Mouse (Mus musculus) MEL (cell line): ENCODE data around the gene Tnfrsf26. TPM values are rescaled to one million over a fixed set of nuclear protein-coding genes. Genes with fewer than 3 reads are reported as not detected.

Source experiments
- DNase-seq: peaks from one replicate; pipeline ENCODE4 v3.0.0; 2011; ENCODE audit warnings: low read depth, low spot score
- H3K27ac ChIP-seq: 2 replicates; pipeline ENCODE4 v1.5.1; 2012; ENCODE audit warnings: low read depth, mild to moderate bottlenecking, control low read depth, low read length, moderate library complexity; ENCODE audit not compliant: control insufficient read depth
- H3K27me3 ChIP-seq, 2 experiments: fragments of 150-350 bp in 1 of 2; sonication (generic) in 1 of 2; 2 replicates each; pipeline ENCODE4 v1.6.1; 2012; ENCODE audit warnings: low read length in 2 of 2, mild to moderate bottlenecking in 2 of 2, improper control_type of control experiment in 1 of 2, moderate library complexity in 1 of 2; ENCODE audit not compliant: insufficient read depth in 2 of 2, control insufficient read depth in 1 of 2
- H3K36me3 ChIP-seq, 2 experiments: 2 replicates each; pipeline ENCODE4 v1.6.1; 2012 to 2014; ENCODE audit warnings: low read length in 2 of 2, improper control_type of control experiment in 1 of 2, inconsistent platforms in 1 of 2, mild to moderate bottlenecking in 1 of 2; ENCODE audit not compliant: insufficient read depth in 2 of 2, control insufficient read depth in 1 of 2
- H3K4me1 ChIP-seq, 2 experiments: fragments of 150-350 bp in 1 of 2; sonication (generic) in 1 of 2; 2 replicates each; pipeline ENCODE4 v1.6.1; 2012; ENCODE audit warnings: low read length in 2 of 2, improper control_type of control experiment in 1 of 2, mild to moderate bottlenecking in 1 of 2; ENCODE audit not compliant: insufficient read depth in 2 of 2, control insufficient read depth in 1 of 2
- H3K4me3 ChIP-seq, 2 experiments: fragments of 150-350 bp in 1 of 2; sonication (generic) in 1 of 2; 2 replicates each; pipeline ENCODE4 v1.5.1; 2012; ENCODE audit warnings: low read depth in 2 of 2, low read length in 2 of 2, mild to moderate bottlenecking in 2 of 2, moderate library complexity in 2 of 2, control low read depth in 1 of 2, improper control_type of control experiment in 1 of 2; ENCODE audit not compliant: control insufficient read depth in 1 of 2, insufficient read depth in 1 of 2
- H3K79me2 ChIP-seq: 2 replicates; pipeline ENCODE4 v1.6.1; 2012; ENCODE audit warnings: mild to moderate bottlenecking, low read length, moderate library complexity; ENCODE audit not compliant: control insufficient read depth, poor library complexity, insufficient read depth
- H3K9ac ChIP-seq: 2 replicates; pipeline ENCODE4 v1.6.1; 2012; ENCODE audit warnings: low read depth, mild to moderate bottlenecking, control low read depth, low read length, moderate library complexity; ENCODE audit not compliant: control insufficient read depth, poor library complexity, severe bottlenecking
- H3K9me3 ChIP-seq: fragments of 150-350 bp; sonication (generic); replicated peaks from 2 replicates; pipeline ENCODE4 v1.6.1; 2012; ENCODE audit warnings: mild to moderate bottlenecking, low read length, improper control_type of control experiment, moderate library complexity; ENCODE audit not compliant: insufficient read depth
- BHLHE40 ChIP-seq: IDR thresholded peaks from 2 replicates; pipeline ENCODE4 v1.6.1; 2012; ENCODE audit warnings: low read depth, mild to moderate bottlenecking, inconsistent platforms, low read length, improper control_type of control experiment, borderline replicate concordance
- CTCF ChIP-seq, 3 experiments: IDR thresholded peaks in 2 of 3; conservative IDR thresholded peaks in 1 of 3; 2 replicates each; pipeline ENCODE4 v1.5.1; 2011 to 2012; ENCODE audit warnings: low read length in 3 of 3, low read depth in 2 of 3, mild to moderate bottlenecking in 2 of 3, improper control_type of control experiment in 1 of 3, inconsistent platforms in 1 of 3, mixed read lengths in 1 of 3, moderate library complexity in 1 of 3; ENCODE audit not compliant: control insufficient read depth in 1 of 3, insufficient read depth in 1 of 3, poor library complexity in 1 of 3, severe bottlenecking in 1 of 3
- E2F4 ChIP-seq: IDR thresholded peaks from 2 replicates; pipeline ENCODE4 v1.6.1; 2011; ENCODE audit warnings: low read depth, low read length, improper control_type of control experiment, borderline replicate concordance
- ELF1 ChIP-seq: IDR thresholded peaks from 2 replicates; pipeline ENCODE4 v1.6.1; 2014; ENCODE audit warnings: low read depth, mild to moderate bottlenecking, inconsistent platforms, low read length, improper control_type of control experiment, moderate library complexity
- EP300 ChIP-seq, 2 experiments: IDR thresholded peaks; 2 replicates each; pipeline ENCODE4 v1.6.1; 2011; ENCODE audit warnings: improper control_type of control experiment in 2 of 2, low read length in 2 of 2, low read depth in 1 of 2, mild to moderate bottlenecking in 1 of 2
- ETS1 ChIP-seq: IDR thresholded peaks from 2 replicates; pipeline ENCODE4 v1.6.1; 2012; ENCODE audit warnings: low read depth, mild to moderate bottlenecking, inconsistent platforms, low read length, improper control_type of control experiment, moderate library complexity
- GABPA ChIP-seq: IDR thresholded peaks from 2 replicates; pipeline ENCODE4 v1.6.1; 2012; ENCODE audit warnings: low read depth, mild to moderate bottlenecking, inconsistent platforms, low read length, improper control_type of control experiment, moderate library complexity
- HCFC1 ChIP-seq: IDR thresholded peaks from 2 replicates; pipeline ENCODE4 v1.6.1; 2012; ENCODE audit warnings: low read depth, mild to moderate bottlenecking, inconsistent platforms, low read length, improper control_type of control experiment, moderate library complexity
- KAT2A ChIP-seq: conservative IDR thresholded peaks from 2 replicates; pipeline ENCODE4 v1.6.1; 2012; ENCODE audit warnings: low read depth, low read length, improper control_type of control experiment, inconsistent platforms
- MAX ChIP-seq: IDR thresholded peaks from 2 replicates; pipeline ENCODE4 v1.6.1; 2011; ENCODE audit warnings: low read length, improper control_type of control experiment
- POLR2A ChIP-seq, 2 experiments: IDR thresholded peaks; 2 replicates each; pipeline ENCODE4 v1.6.1; 2011 to 2012; ENCODE audit warnings: low read length in 2 of 2, mild to moderate bottlenecking in 2 of 2, control low read depth in 1 of 2, improper control_type of control experiment in 1 of 2, low read depth in 1 of 2, moderate library complexity in 1 of 2; ENCODE audit not compliant: control insufficient read depth in 1 of 2, insufficient read depth in 1 of 2, poor library complexity in 1 of 2
- RAD21 ChIP-seq: IDR thresholded peaks from 2 replicates; pipeline ENCODE4 v1.6.1; 2011; ENCODE audit warnings: mild to moderate bottlenecking, low read depth, low read length, improper control_type of control experiment
- SMC3 ChIP-seq: IDR thresholded peaks from 2 replicates; pipeline ENCODE4 v1.6.1; 2011; ENCODE audit warnings: low read depth, low read length, improper control_type of control experiment
- TAL1 ChIP-seq: IDR thresholded peaks from 2 replicates; pipeline ENCODE4 v1.6.1; 2012; ENCODE audit warnings: mild to moderate bottlenecking, inconsistent platforms, low read length, moderate library complexity, mixed read lengths
- USF1 ChIP-seq: IDR thresholded peaks from 2 replicates; pipeline ENCODE4 v1.6.1; 2014; ENCODE audit warnings: low read depth, mild to moderate bottlenecking, inconsistent platforms, low read length, improper control_type of control experiment, moderate library complexity
- ZC3H11A ChIP-seq: IDR thresholded peaks from 2 replicates; pipeline ENCODE4 v1.6.1; 2012; ENCODE audit warnings: low read depth, mild to moderate bottlenecking, inconsistent platforms, low read length, improper control_type of control experiment
- ZKSCAN1 ChIP-seq: IDR thresholded peaks from 2 replicates; pipeline ENCODE4 v1.6.1; 2012; ENCODE audit warnings: low read depth, mild to moderate bottlenecking, inconsistent platforms, low read length, improper control_type of control experiment, moderate library complexity
- ZNF384 ChIP-seq: IDR thresholded peaks from 2 replicates; pipeline ENCODE4 v1.6.1; 2012; ENCODE audit warnings: low read depth, mild to moderate bottlenecking, inconsistent platforms, low read length, improper control_type of control experiment
- polyA plus RNA-seq, 2 experiments: library from polyadenylated mRNA; stranded (reverse) in 1 of 2; unstranded in 1 of 2; fragments of >175 nt in 1 of 2; fragments of >200 nt in 1 of 2; gene quantifications; 2 replicates each; pipeline versions ENCODE4 v1.2.1 to v1.2.4; 2012; ENCODE audit warnings: low replicate concordance in 2 of 2, low read depth in 1 of 2; ENCODE audit not compliant: insufficient read length in 2 of 2, insufficient read depth in 1 of 2, missing spikeins in 1 of 2
- total RNA-seq: library from RNA; depleted of rRNA; stranded (reverse); fragments of 300-350 nt; gene quantifications from 2 replicates; pipeline ENCODE4 v1.2.3, GENCODE M21; 2012

Gene Tnfrsf26
- total and polyA plus RNA-seq, 3 experiments: 0.42 to 0.50 TPM; not detected in 1

- H3K27ac ChIP-seq: no peak overlapping the region
- H3K27me3 ChIP-seq: no peaks in the 10 kb centered on the region
- H3K4me3 ChIP-seq: no peak overlapping the region
- no peak for TF ChIP-seq ETS1
- TF ChIP-seq ZNF384: peak; percentile 78
- no peaks in the 10 kb centered on the region for H3K9me3 ChIP-seq
- no peaks in the 10 kb centered on the region for H3K79me2 ChIP-seq
- H3K36me3 ChIP-seq: peaks cover 0 to 2% of the 10 kb centered on the region in 2 experiments; a peak in 1 of 4 replicates
- 0 out of 4 replicates have a peak, but pooled peaks cover 0 to 4% of the 10 kb centered on the region in 2 experiments for H3K4me1 ChIP-seq
- H3K9ac ChIP-seq: no peak overlapping the region
- DNase-seq: no peak
Measured at GRCm38 (mm10) chr7:143604889-143605288, 23.6 kb downstream of the Tnfrsf26 start.

DNA sequence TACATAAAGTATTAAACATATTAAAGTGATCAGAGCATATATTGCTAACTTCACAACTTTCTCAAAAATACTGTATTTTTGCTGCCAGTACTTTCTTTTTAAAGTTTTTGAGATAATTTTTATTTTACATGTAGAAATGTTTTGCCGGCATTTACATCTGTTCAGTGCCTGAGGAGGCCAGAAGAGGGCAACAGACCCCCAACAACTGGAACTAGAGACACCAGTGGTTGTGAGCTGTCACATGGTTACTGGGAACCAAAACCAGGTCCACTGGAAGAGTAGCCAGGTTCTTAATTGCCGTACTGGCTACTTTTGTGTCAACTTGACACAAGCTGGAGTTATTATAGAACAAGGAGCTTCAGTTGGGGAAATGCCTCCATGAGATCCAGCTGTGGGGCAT is 26.8 kb downstream of the Tnfrsf26 start:
- Histone ChIP-seq H3K4me3 (no peak overlapping the region), H3K4me1 (peaks cover 0 to 15% of the 10 kb centered on the region in 2 experiments; a peak in 3 of 4 replicates), H3K9ac (no peak overlapping the region), H3K36me3 (peaks cover 3 to 16% of the 10 kb centered on the region in 2 experiments), H3K27me3 (no peaks in the 10 kb centered on the region)
- TF ChIP-seq USF1 (peak; percentile 64), ELF1 (no peak), HCFC1 (no peak), CTCF (IDR thresholded peaks at IDR 0.05 in 2 of 3, conservative IDR thresholded peaks at IDR 0.05 in 1 of 3; ENCODE audit: control insufficient read depth in 1 of 3, insufficient read depth in 1 of 3, low read depth in 2 of 3, low read length in 3 of 3, poor library complexity in 1 of 3, severe bottlenecking in 1 of 3) (peak; percentile 28 to 57 (median 55); a peak in 5 of 6 replicates), RAD21 (peak; percentile 60), GABPA (no peak), SMC3 (peak; percentile 54), ZKSCAN1 (no peak), KAT2A (no peak), ZC3H11A (peak; percentile 36; the same call in 1 of the 2 replicates), BHLHE40 (no peak), ETS1 (no peak)
- TF ChIP-seq, all 39 proteins: peak for 5
- H3K27ac ChIP-seq: no peak overlapping the region
- H3K79me2 ChIP-seq: peaks cover 27% of the 10 kb centered on the region
- H3K9me3 ChIP-seq: no peaks in the 10 kb centered on the region
- DNase-seq: peak; percentile 69

DNA sequence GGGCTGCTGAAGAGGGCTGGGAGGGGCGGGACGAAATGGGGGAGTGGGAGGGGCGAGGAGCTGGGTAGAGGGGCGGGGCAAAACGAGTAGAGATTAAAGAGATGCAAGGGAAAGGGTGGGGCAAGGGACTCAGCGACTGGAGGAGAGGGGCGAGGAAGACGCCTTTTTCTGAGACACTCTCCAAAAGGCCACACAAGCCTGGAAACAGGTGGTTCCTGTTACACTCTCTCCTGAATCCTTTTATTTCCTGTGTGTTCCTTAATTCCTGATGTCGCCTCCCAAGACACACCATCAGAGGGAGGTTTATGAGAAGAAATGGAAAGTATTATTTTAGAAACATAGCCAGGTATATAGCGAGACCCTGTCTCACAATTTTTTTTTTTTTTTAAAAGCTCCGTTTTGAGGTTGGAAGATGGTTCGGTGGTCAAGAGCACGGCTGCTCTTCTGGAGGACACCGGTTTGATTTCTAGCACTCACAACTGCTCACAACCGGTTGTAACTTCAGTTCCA is 28.2 kb downstream of the Tnfrsf26 start:
- TF ChIP-seq TAL1 (no peak), KAT2A (no peak), POLR2A (IDR thresholded peaks at IDR 0.05; ENCODE audit: control insufficient read depth in 1 of 2, insufficient read depth in 1 of 2, low read depth in 1 of 2, low read length in 2 of 2, poor library complexity in 1 of 2) (peak in 1 of 2 experiments; percentile 56; a peak in 1 of 4 replicates), ZNF384 (peak; percentile 65), E2F4 (0 out of 2 replicates have a peak, but pooled peaks have one; percentile 27), EP300 (IDR thresholded peaks at IDR 0.05; ENCODE audit: low read depth in 1 of 2, low read length in 2 of 2) (no peak), MAX (0 out of 2 replicates have a peak, but pooled peaks have one; percentile 26)
- Histone ChIP-seq H3K9me3 (no peaks in the 10 kb centered on the region), H3K79me2 (peaks cover 35% of the 10 kb centered on the region), H3K36me3 (peaks cover 3 to 16% of the 10 kb centered on the region in 2 experiments), H3K27me3 (no peaks in the 10 kb centered on the region), H3K4me3 (peak overlapping the region; percentile 50 to 74), H3K4me1 (peaks cover 0 to 11% of the 10 kb centered on the region in 2 experiments; a peak in 3 of 4 replicates), H3K9ac (peak overlapping the region; percentile 59), H3K27ac (peak overlapping the region; percentile 26; the same call in 1 of the 2 replicates)
- no peak for DNase-seq
